Comparison of ENCODE assay signal across 8 mouse cellular contexts in genomic region chr6:136804705-136805408, GRCm38 (mm10). TPM values are rescaled to one million over a fixed set of nuclear protein-coding genes. Genes with fewer than 3 reads are reported as not detected.
A peak's percentile ranks its signal among the peaks of the same experiment; 100 is the strongest.
DNase-seq lines count a peak whose midpoint lies in the region.

No protein-coding gene starts in this region.

- peak overlapping the region; percentile 62 for H3K4me3 ChIP-seq in forebrain, embryonic 10.5 days

- DNase-seq in embryo, embryonic 10 days (ENCODE audit: low spot score), result peak; percentile 33
- no peak for DNase-seq in embryo, embryonic 9.5 days (ENCODE audit: extremely low spot score)
- DNase-seq in 3T3-L1 (ENCODE audit: low read depth, low spot score) (peak; percentile 85), liver (peak; percentile 41)
- no peak for DNase-seq in forebrain, embryonic 10.5 days (ENCODE audit: extremely low spot score, low spot score)
- no peak for DNase-seq in frontal cortex, postnatal 25 days (ENCODE audit: low spot score in 2 of 2)
- DNase-seq in cerebellum, adult 11-12 months, result no peak
- no peak for DNase-seq in right cerebral cortex, postnatal 14 days

- H3K36me3 ChIP-seq in forebrain, embryonic 10.5 days (replicated peaks), result peaks cover 4% of the 10 kb centered on the region; the same call in 1 of the 2 replicates

- H3K4me1 ChIP-seq in forebrain, embryonic 10.5 days, result peaks cover 42% of the 10 kb centered on the region

- WGBS in forebrain, embryonic 10.5 days, result 38% methylated on average over 9 of the region's 9 CpGs

- H3K9me3 ChIP-seq in forebrain, embryonic 10.5 days, result no peaks in the 10 kb centered on the region

- no peaks in the 10 kb centered on the region for H3K27me3 ChIP-seq in forebrain, embryonic 10.5 days (ENCODE audit: poor library complexity, severe bottlenecking)

- peak overlapping the region; percentile 98 for H3K27ac ChIP-seq in forebrain, embryonic 10.5 days

RNA-seq across cellular contexts. Expression of gene Hist4h4, which starts 0.6 kb away (rescaled TPM):
- polyA plus RNA-seq in forebrain, embryonic 10.5 days (2016; fragmentation: Nextera tagmentation; extraction: Ambion mirVana), result 0.38 and 0.49 TPM in 2 replicates

RNA-seq across cellular contexts. Expression of gene H2afj, which starts 3.2 kb away (rescaled TPM):
- polyA plus RNA-seq in forebrain, embryonic 10.5 days (2016; fragmentation: Nextera tagmentation; extraction: Ambion mirVana), result 101 and 103 TPM in 2 replicates

RNA-seq across cellular contexts. Expression of gene BC049715, which starts 22.6 kb away (rescaled TPM):
- polyA plus RNA-seq in forebrain, embryonic 10.5 days (2016; fragmentation: Nextera tagmentation; extraction: Ambion mirVana), result 1.7 and 1.9 TPM in 2 replicates

RNA-seq across cellular contexts. Expression of gene Wbp11, which starts 23.2 kb away (rescaled TPM):
- polyA plus RNA-seq in forebrain, embryonic 10.5 days (2016; fragmentation: Nextera tagmentation; extraction: Ambion mirVana), result 166 and 170 TPM in 2 replicates

RNA-seq across cellular contexts. Expression of gene Gucy2c, which starts 23.3 kb away (rescaled TPM):
- polyA plus RNA-seq in forebrain, embryonic 10.5 days (2016; fragmentation: Nextera tagmentation; extraction: Ambion mirVana), result not detected in 2 replicates

Comparison
In these comparisons a context has a peak if more than half of its experiments do, and no peak if none do; other contexts are left out.
1. DNase-seq: peak in embryo, embryonic 10 days (single experiment), 3T3-L1 (single experiment) and liver (single experiment); none in embryo, embryonic 9.5 days (single experiment), forebrain, embryonic 10.5 days (single experiment), frontal cortex, postnatal 25 days (0 of 2), cerebellum, adult 11-12 months (single experiment) and right cerebral cortex, postnatal 14 days (single experiment).